Mouse (Mus musculus) cortical plate, adult 2 months (tissue): ENCODE data around the gene Hnrnpab. TPM values are rescaled to one million over a fixed set of nuclear protein-coding genes. Genes with fewer than 3 reads are reported as not detected.
"Not testable (repeated sequence)": the region's sequence is repeated elsewhere in the genome, so short reads cannot be mapped to it uniquely, and the experiment has no call there.

Experiments used
- H3K27ac ChIP-seq: fragments of 200-500 bp; 2 replicates; pipeline ENCODE4 v1.5.1; 2012; ENCODE audit warnings: low read length, control low read depth, inconsistent platforms; ENCODE audit not compliant: insufficient read depth
- H3K4me1 ChIP-seq: fragments of 200-500 bp; 2 replicates; pipeline ENCODE4 v1.6.1; 2011; ENCODE audit warnings: low read length; ENCODE audit not compliant: control insufficient read depth, insufficient read depth
- H3K4me3 ChIP-seq: fragments of 200-500 bp; 2 replicates; pipeline ENCODE4 v1.5.1; 2011; ENCODE audit warnings: mild to moderate bottlenecking, low read length, control low read depth; ENCODE audit not compliant: insufficient read depth
- CTCF ChIP-seq: fragments of 200-500 bp; IDR thresholded peaks from 2 replicates; pipeline ENCODE4 v1.5.1; 2011; ENCODE audit warnings: mild to moderate bottlenecking, control low read depth, low read length; ENCODE audit not compliant: insufficient read depth; ENCODE audit errors: extremely low read depth
- POLR2A ChIP-seq: fragments of 200-500 bp; IDR thresholded peaks from 2 replicates; pipeline ENCODE4 v1.6.1; 2011; ENCODE audit warnings: mild to moderate bottlenecking, low read length, control low read depth; ENCODE audit not compliant: insufficient read depth; ENCODE audit errors: extremely low read depth
- polyA plus RNA-seq: library from polyadenylated mRNA; depleted of rRNA; stranded (reverse); fragments of >200 nt; gene quantifications from 2 replicates; pipeline ENCODE4 v1.2.3, GENCODE M21; 2012

Gene Hnrnpab
- polyA plus RNA-seq, 1 experiment = 100 TPM

GRCm38 (mm10) chr11:51637971-51638414 lies 31.3 kb upstream of the Hnrnpab start:
- H3K4me3 ChIP-seq = no peak overlapping the region

GRCm38 (mm10) chr11:51636323-51636684 lies 29.7 kb upstream of the Hnrnpab start:
- peak overlapping the region; percentile 72 for H3K4me3 ChIP-seq
- H3K4me1 ChIP-seq = peaks cover 3% of the 10 kb centered on the region; the same call in 1 of the 2 replicates
- peak overlapping the region; percentile 68 for H3K27ac ChIP-seq
- TF ChIP-seq CTCF (peak; percentile 59), POLR2A (no peak)

More at GRCm38 (mm10) chr11:51637971-51638414, 31.3 kb upstream of the Hnrnpab start:
- 0 out of 2 replicates have a peak, but pooled peaks cover 1% of the 10 kb centered on the region for H3K4me1 ChIP-seq
- TF ChIP-seq POLR2A (no peak), CTCF (no peak)
- peak overlapping the region; percentile 32; the same call in 1 of the 2 replicates for H3K27ac ChIP-seq

GRCm38 (mm10) chr11:51635525-51636322 lies 29.1 kb upstream of the Hnrnpab start, which contains the start of gene Rmnd5b:
Gene Rmnd5b (minus strand): TSS chr11:51635896.
- TF ChIP-seq CTCF (no peak), POLR2A (peak; percentile 87)
- peak within 1 kb of the TSS; percentile 72 for H3K4me3 ChIP-seq
- H3K4me1 ChIP-seq = peaks cover 7% of the 10 kb centered on the region
- H3K27ac ChIP-seq = peak within 1 kb of the TSS; percentile 68

GRCm38 (mm10) chr11:51635127-51635524 lies 28.5 kb upstream of the Hnrnpab start:
- TF ChIP-seq POLR2A = no peak
- no peak for TF ChIP-seq CTCF
- Histone ChIP-seq H3K4me1 (peaks cover 9% of the 10 kb centered on the region), H3K4me3 (peak overlapping the region; percentile 72), H3K27ac (peak overlapping the region; percentile 68)

GRCm38 (mm10) chr11:51633721-51634120 lies 27.1 kb upstream of the Hnrnpab start:
- TF ChIP-seq CTCF = no peak
- no peak for TF ChIP-seq POLR2A
- H3K4me3 ChIP-seq = no peak overlapping the region

GRCm38 (mm10) chr11:51633200-51633599 lies 26.6 kb upstream of the Hnrnpab start:
- peaks cover 12% of the 10 kb centered on the region for H3K4me1 ChIP-seq
- H3K4me3 ChIP-seq, H3K27ac ChIP-seq: not testable (repeated sequence)

More at GRCm38 (mm10) chr11:51633721-51634120, 27.1 kb upstream of the Hnrnpab start:
- Histone ChIP-seq H3K4me1 (peaks cover 12% of the 10 kb centered on the region), H3K27ac (no peak overlapping the region)

GRCm38 (mm10) chr11:51632130-51632753 lies 25.6 kb upstream of the Hnrnpab start:
- Histone ChIP-seq H3K27ac (no peak overlapping the region), H3K4me3 (no peak overlapping the region), H3K4me1 (peaks cover 14% of the 10 kb centered on the region)
- TF ChIP-seq CTCF = no peak
- TF ChIP-seq POLR2A = no peak

- TF ChIP-seq CTCF (no peak), POLR2A (no peak)
Measured at GRCm38 (mm10) chr11:51629651-51630314, 23.1 kb upstream of the Hnrnpab start.

GRCm38 (mm10) chr11:51627907-51628306 lies 21.3 kb upstream of the Hnrnpab start:
- Histone ChIP-seq H3K4me3 (no peak overlapping the region), H3K4me1 (peaks cover 17% of the 10 kb centered on the region), H3K27ac (peak overlapping the region; percentile 67)
- TF ChIP-seq POLR2A = no peak
- no peak for TF ChIP-seq CTCF

More at GRCm38 (mm10) chr11:51629651-51630314, 23.1 kb upstream of the Hnrnpab start:
- no peak overlapping the region for H3K4me3 ChIP-seq
- peak overlapping the region; percentile 68 for H3K27ac ChIP-seq
- peaks cover 12% of the 10 kb centered on the region for H3K4me1 ChIP-seq

GRCm38 (mm10) chr11:51627425-51627824 lies 20.8 kb upstream of the Hnrnpab start:
- Histone ChIP-seq H3K4me3 (no peak overlapping the region), H3K27ac (peak overlapping the region; percentile 67), H3K4me1 (peaks cover 18% of the 10 kb centered on the region)
- no peak for TF ChIP-seq CTCF
- no peak for TF ChIP-seq POLR2A
